Mouse (Mus musculus) midbrain, embryonic 11.5 days (tissue): ENCODE results near the gene Rictor. TPM values are rescaled to one million over a fixed set of nuclear protein-coding genes. Genes with fewer than 3 reads are reported as not detected.

Experiments used
- ATAC-seq: fragments of 200-750 bp; cut with Nextera tagmentation; 2 replicates; pipeline ENCODE4 v1.8.0; 2017; ENCODE audit warnings: moderate TSS enrichment, moderate library complexity; ENCODE audit not compliant: low FRiP score
- DNase-seq: peaks from one replicate; pipeline ENCODE4 v3.0.0; 2015; ENCODE audit warnings: low spot score; ENCODE audit errors: missing footprints
- H3K27ac ChIP-seq: fragments of 300-500 bp; sonication (generic); 2 replicates; pipeline ENCODE4 v1.5.1; 2014; ENCODE audit warnings: low read depth, low read length
- H3K27me3 ChIP-seq: fragments of 300-500 bp; sonication (generic); 2 replicates; pipeline ENCODE4 v1.6.1; 2014; ENCODE audit warnings: mild to moderate bottlenecking, low read length, moderate library complexity, mixed read lengths; ENCODE audit not compliant: control insufficient read depth, insufficient read depth
- H3K36me3 ChIP-seq: fragments of 300-500 bp; sonication (generic); 2 replicates; pipeline ENCODE4 v1.6.1; 2014; ENCODE audit warnings: mild to moderate bottlenecking, low read length, moderate library complexity, mixed read lengths; ENCODE audit not compliant: control insufficient read depth, insufficient read depth
- H3K4me1 ChIP-seq: fragments of 300-500 bp; sonication (generic); 2 replicates; pipeline ENCODE4 v1.6.1; 2014; ENCODE audit warnings: low read length; ENCODE audit not compliant: control insufficient read depth, insufficient read depth
- H3K4me2 ChIP-seq: fragments of 300-500 bp; sonication (generic); 2 replicates; pipeline ENCODE4 v1.6.1; 2014; ENCODE audit warnings: mild to moderate bottlenecking, moderate library complexity
- H3K4me3 ChIP-seq: fragments of 300-500 bp; sonication (generic); 2 replicates; pipeline ENCODE4 v1.5.1; 2014; ENCODE audit warnings: low read depth, low read length
- H3K9ac ChIP-seq: fragments of 300-500 bp; sonication (generic); 2 replicates; pipeline ENCODE4 v1.6.1; 2014; ENCODE audit warnings: low read length
- H3K9me3 ChIP-seq: fragments of 300-500 bp; sonication (generic); 2 replicates; pipeline ENCODE4 v1.6.1; 2016; ENCODE audit warnings: low read length; ENCODE audit not compliant: control insufficient read depth
- WGBS: fragments of 180-500 bp; shearing (Covaris S2); extraction: QIAGEN DNeasy Blood & Tissue Kit; methylation state at CpG from one replicate; pipeline ENCODE4 v1.1.7; 2014; 5-methylcytosine and 5-hydroxymethylcytosine counted together
- polyA plus RNA-seq: library from polyadenylated mRNA; unstranded; fragments of >200 nt; fragmentation: Nextera tagmentation; extraction: Ambion mirVana; gene quantifications from 2 replicates; pipeline ENCODE4 v1.2.1, GENCODE M21; 2014

The Rictor gene
- polyA plus RNA-seq, 1 experiment from 2014 or later, result 48.6 TPM

DNA sequence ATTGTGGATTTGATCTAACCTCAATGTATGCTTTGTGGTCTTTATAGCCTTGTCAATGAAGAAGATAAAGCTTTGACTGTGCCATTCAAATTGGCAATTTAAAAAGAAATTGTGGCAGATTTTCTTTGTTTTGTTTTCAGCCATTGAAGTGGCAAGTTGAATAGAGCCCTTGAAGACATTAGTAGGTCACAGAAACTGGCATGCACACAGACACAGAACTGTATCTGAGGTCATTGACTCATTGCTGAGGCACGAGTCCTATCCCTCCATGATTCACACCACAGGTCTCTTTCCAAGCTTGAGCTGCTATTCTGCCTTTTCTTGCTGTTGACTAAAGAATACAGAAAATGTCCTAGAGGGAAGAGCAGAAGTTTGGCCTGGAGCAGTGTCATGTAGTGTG, 141.7 kb downstream of the Rictor start:
- Histone ChIP-seq H3K4me1 (no peaks in the 10 kb centered on the region), H3K27me3 (no peaks in the 10 kb centered on the region), H3K4me2 (no peak overlapping the region), H3K9me3 (no peaks in the 10 kb centered on the region), H3K36me3 (no peaks in the 10 kb centered on the region), H3K27ac (no peak overlapping the region), H3K9ac (no peak overlapping the region), H3K4me3 (no peak overlapping the region)
- no peak for ATAC-seq
- no peak for DNase-seq
- 79% methylated on average over 1 of the region's 1 CpGs for WGBS

Other genes starting within 250 kb of the Rictor start
- gene Fyb, start 185.5 kb upstream of the Rictor start, polyA plus RNA-seq, result 3.6 and 4.0 TPM in 2 replicates
- 0.61 and 0.96 TPM in 2 replicates for gene Osmr, start 166.6 kb downstream of the Rictor start, polyA plus RNA-seq